Mouse (Mus musculus) ES-E14 (cell line): ENCODE results near the gene Olfr689. TPM values are rescaled to one million over a fixed set of nuclear protein-coding genes. Genes with fewer than 3 reads are reported as not detected.
"Not testable (repeated sequence)": the region's sequence is repeated elsewhere in the genome, so short reads cannot be mapped to it uniquely, and the experiment has no call there.

Experiments used
- DNase-seq: peaks from one replicate; pipeline ENCODE4 v3.0.0-alpha.2; 2013; ENCODE audit warnings: low read depth, low spot score
- H3K27ac ChIP-seq: 2 replicates; pipeline ENCODE4 v1.5.1; 2012; ENCODE audit warnings: low read depth, mild to moderate bottlenecking, low read length, moderate library complexity, mixed read lengths; ENCODE audit not compliant: poor library complexity, insufficient read depth, severe bottlenecking
- H3K36me3 ChIP-seq: 2 replicates; pipeline ENCODE4 v1.6.1; 2012; ENCODE audit warnings: mild to moderate bottlenecking, low read length, moderate library complexity, mixed read lengths; ENCODE audit not compliant: control insufficient read depth, poor library complexity, insufficient read depth, severe bottlenecking
- H3K4me1 ChIP-seq, 2 experiments: fragments of 150-350 bp in 1 of 2; sonication (generic) in 1 of 2; 2 replicates each; pipeline ENCODE4 v1.6.1; 2012; ENCODE audit warnings: low read length in 2 of 2, mild to moderate bottlenecking in 1 of 2, mixed read lengths in 1 of 2; ENCODE audit not compliant: control insufficient read depth in 2 of 2, insufficient read depth in 2 of 2, poor library complexity in 1 of 2
- H3K4me3 ChIP-seq, 2 experiments: fragments of 150-350 bp in 1 of 2; sonication (generic) in 1 of 2; 2 replicates each; pipeline ENCODE4 v1.5.1; 2012; ENCODE audit warnings: low read length in 2 of 2, low read depth in 1 of 2, mild to moderate bottlenecking in 1 of 2, mixed read lengths in 1 of 2; ENCODE audit not compliant: insufficient read depth in 1 of 2, poor library complexity in 1 of 2, severe bottlenecking in 1 of 2
- H3K9ac ChIP-seq: 2 replicates; pipeline ENCODE4 v1.6.1; 2012; ENCODE audit warnings: low read depth, mild to moderate bottlenecking, low read length, mixed read lengths; ENCODE audit not compliant: poor library complexity, insufficient read depth, severe bottlenecking
- H3K9me3 ChIP-seq: fragments of 150-350 bp; sonication (generic); 2 replicates; pipeline ENCODE4 v1.6.1; 2012; ENCODE audit warnings: low read depth, mild to moderate bottlenecking, low read length; ENCODE audit not compliant: control insufficient read depth, insufficient read depth
- CHD2 ChIP-seq: IDR thresholded peaks from 2 replicates; pipeline ENCODE4 v1.6.1; 2014; ENCODE audit warnings: mild to moderate bottlenecking, low read depth, low read length, inconsistent platforms
- HCFC1 ChIP-seq: IDR thresholded peaks from 2 replicates; pipeline ENCODE4 v1.6.1; 2012; ENCODE audit warnings: low read length, inconsistent platforms, borderline replicate concordance; ENCODE audit not compliant: insufficient read depth
- MAFK ChIP-seq: IDR thresholded peaks from 2 replicates; pipeline ENCODE4 v1.6.1; 2014; ENCODE audit warnings: mild to moderate bottlenecking, low read depth, low read length, inconsistent platforms; ENCODE audit not compliant: insufficient read depth
- ZC3H11A ChIP-seq: IDR thresholded peaks from 2 replicates; pipeline ENCODE4 v1.6.1; 2012; ENCODE audit warnings: low read depth, mild to moderate bottlenecking, inconsistent platforms, low read length, borderline replicate concordance
- ZNF384 ChIP-seq: IDR thresholded peaks from 2 replicates; pipeline ENCODE4 v1.6.1; 2012; ENCODE audit warnings: low read depth, low read length, inconsistent platforms
- in situ Hi-C, 2 experiments: fragments of 600-800 bp; cut with MboI; formaldehyde crosslinking; loops; one replicate each; pipeline ENCODE4 v1.15.1; 2025; ENCODE audit warnings: low sequenced_read_pairs in 2 of 2, inconsistent platforms in 1 of 2; ENCODE audit not compliant: unreplicated experiment in 2 of 2
- total RNA-seq: library from RNA; depleted of rRNA; stranded (reverse); fragments of 300-350 nt; gene quantifications from 2 replicates; pipeline ENCODE4 v1.2.3, GENCODE M21; 2012

Gene Olfr689
- total RNA-seq, 1 experiment: not detected

DNA sequence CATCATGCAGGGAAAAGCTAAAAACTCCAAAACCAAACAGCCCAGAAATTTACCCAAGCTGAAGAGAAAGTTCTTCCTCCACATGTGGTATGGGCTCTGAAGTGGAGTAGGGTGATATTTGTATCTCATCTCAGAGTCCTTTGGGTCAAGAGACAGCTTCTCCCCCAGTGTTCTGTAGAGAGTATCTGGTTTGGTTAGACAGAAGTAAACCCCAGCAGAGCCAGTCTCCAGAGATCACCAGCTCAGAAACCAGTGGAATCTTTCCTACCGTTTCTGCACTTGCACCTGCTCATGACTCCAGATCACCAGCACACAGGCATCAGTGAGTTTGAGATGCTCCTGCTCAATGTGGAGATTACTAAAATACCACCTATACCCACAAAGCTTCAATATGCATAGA lies 23.0 kb downstream of the Olfr689 start, which contains the start of gene Olfr690:
Olfr690 (minus strand) TSS at position 101 of the 400 bp plus-strand sequence.
- no peaks in the 10 kb centered on the region for H3K9me3 ChIP-seq
- no peaks in the 10 kb centered on the region for H3K4me1 ChIP-seq
- H3K4me3 ChIP-seq: no peak within 1 kb of the TSS
- no peak for TF ChIP-seq ZC3H11A
- no peak for TF ChIP-seq CHD2
- TF ChIP-seq HCFC1: no peak
- no peak for TF ChIP-seq MAFK
- no peak for TF ChIP-seq ZNF384
- DNase-seq: no peak
- no peak within 1 kb of the TSS for H3K9ac ChIP-seq
- in situ Hi-C loops: no loop called here
- no peak within 1 kb of the TSS for H3K27ac ChIP-seq
- no peaks in the 10 kb centered on the region for H3K36me3 ChIP-seq

GRCm38 (mm10) chr7:105342170-105342569 lies 31.2 kb downstream of the Olfr689 start, which contains the start of gene Olfr691:
Gene Olfr691, minus strand, starts transcription at chr7:105342270.
- H3K36me3 ChIP-seq: no peaks in the 10 kb centered on the region
- no peaks in the 10 kb centered on the region for H3K9me3 ChIP-seq
- H3K9ac ChIP-seq: no peak within 1 kb of the TSS
- H3K4me3 ChIP-seq: no peak within 1 kb of the TSS
- no peak for DNase-seq
- in situ Hi-C loops: no loop called here
- no peak for TF ChIP-seq ZC3H11A
- TF ChIP-seq ZNF384: no peak
- no peak for TF ChIP-seq CHD2
- TF ChIP-seq MAFK: no peak
- no peak for TF ChIP-seq HCFC1
- H3K27ac ChIP-seq: no peak within 1 kb of the TSS
- H3K4me1 ChIP-seq: no peaks in the 10 kb centered on the region

GRCm38 (mm10) chr7:105342752-105343151 lies 31.8 kb downstream of the Olfr689 start:
- in situ Hi-C loops: no loop called here
- no peak overlapping the region for H3K27ac ChIP-seq
- no peaks in the 10 kb centered on the region for H3K4me1 ChIP-seq
- H3K9ac ChIP-seq: no peak overlapping the region
- DNase-seq: no peak
- H3K9me3 ChIP-seq: no peaks in the 10 kb centered on the region
- H3K4me3 ChIP-seq: no peak overlapping the region
- TF ChIP-seq CHD2 (no peak), MAFK (no peak)
- no peaks in the 10 kb centered on the region for H3K36me3 ChIP-seq

GRCm38 (mm10) chr7:105356064-105356463 lies 45.1 kb downstream of the Olfr689 start:
- H3K4me1 ChIP-seq, in situ Hi-C loops, H3K9me3 ChIP-seq, H3K4me3 ChIP-seq, H3K9ac ChIP-seq, DNase-seq, H3K36me3 ChIP-seq, H3K27ac ChIP-seq: not testable (repeated sequence)

GRCm38 (mm10) chr7:105356487-105356886 lies 45.5 kb downstream of the Olfr689 start:
- in situ Hi-C loops, H3K27ac ChIP-seq, H3K9ac ChIP-seq, H3K36me3 ChIP-seq, H3K4me3 ChIP-seq, H3K9me3 ChIP-seq, H3K4me1 ChIP-seq, DNase-seq: not testable (repeated sequence)
